Mouse (Mus musculus) adrenal gland, adult 2 months (tissue): ENCODE measurements around the gene Tcaim. TPM values are rescaled to one million over a fixed set of nuclear protein-coding genes. Genes with fewer than 3 reads are reported as not detected.
"Not testable (repeated sequence)": the region's sequence is repeated elsewhere in the genome, so short reads cannot be mapped to it uniquely, and the experiment has no call there.

Source experiments
- DNase-seq: peaks from one replicate; pipeline ENCODE4 v3.0.0; 2021
- long read RNA-seq: library from polyadenylated mRNA; stranded (forward); transcript quantifications from one replicate; pipeline ENCODE4 v2.0.0, GENCODE M21; 2021
- polyA plus RNA-seq: library from polyadenylated mRNA; depleted of rRNA; stranded (reverse); fragments of >200 nt; gene quantifications from 2 replicates; pipeline ENCODE4 v1.2.3, GENCODE M21; 2012; rRNA removed
- total RNA-seq, 2 experiments: library from RNA; stranded (reverse); gene quantifications; 2 replicates each; pipeline ENCODE4 v1.2.3; 2021

Tcaim gene
- total RNA-seq (10 to 100 TPM; 19.2 to 23.5 TPM), polyA plus RNA-seq (3.8 and 5.0 TPM in 2 replicates)
- long read RNA-seq, transcript Tcaim-201 (11 exons, 3,049 nt), result major isoform, 15 of 24 reads
- long read RNA-seq, partial matches to known transcripts, result 3 of 24 reads
- long read RNA-seq, other reads (novel, unspliced or antisense), result 4 of 24 reads

DNA sequence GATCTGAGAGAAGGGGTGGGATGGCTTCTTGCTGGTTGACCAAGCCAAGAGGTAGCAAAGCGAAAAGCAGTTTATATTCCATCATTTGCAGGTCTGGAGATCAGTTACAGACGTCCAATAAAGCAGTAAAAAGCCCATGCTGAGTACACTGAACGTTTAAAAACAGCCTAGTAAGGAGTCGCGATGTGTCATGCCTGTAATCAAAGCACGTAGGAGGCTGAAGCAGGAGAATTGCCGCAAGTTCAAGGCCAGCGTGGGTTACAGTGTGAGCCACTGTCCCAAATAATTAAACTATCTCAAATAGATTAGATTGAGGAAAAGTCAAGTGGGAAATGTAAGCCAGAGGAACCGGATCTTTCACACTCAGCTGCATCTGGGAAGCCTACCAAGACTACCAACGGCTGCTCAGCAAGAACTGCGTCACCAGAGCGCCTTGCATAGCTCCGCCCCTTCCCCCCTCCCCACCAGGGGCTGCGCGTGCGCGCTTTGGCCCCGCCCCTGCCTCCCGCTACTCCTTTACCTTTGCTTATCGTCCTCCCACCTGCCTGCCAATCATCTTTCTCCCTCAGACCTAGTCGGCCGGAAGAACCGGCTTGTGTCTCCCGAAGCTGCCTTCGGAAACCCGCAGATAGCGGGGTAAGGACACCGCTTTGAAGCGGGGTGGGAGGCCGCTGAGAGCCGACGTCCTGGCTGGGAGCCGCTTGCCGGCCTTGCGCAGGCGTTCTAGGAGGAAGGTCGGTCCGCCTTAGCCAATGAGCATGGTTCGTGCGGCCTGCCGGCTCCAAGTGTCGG is at the start of gene Tcaim:
Gene Tcaim, plus strand, starts transcription at position 487 of the 792 bp plus-strand sequence.
- DNase-seq, result peak; percentile 96

- DNase-seq, result no peak
These were observed 47.7 kb upstream of the Tcaim start for GRCm38 (mm10) chr9:122757614-122758013.

GRCm38 (mm10) chr9:122760111-122760510 is 45.2 kb upstream of the Tcaim start:
- no peak for DNase-seq

DNA sequence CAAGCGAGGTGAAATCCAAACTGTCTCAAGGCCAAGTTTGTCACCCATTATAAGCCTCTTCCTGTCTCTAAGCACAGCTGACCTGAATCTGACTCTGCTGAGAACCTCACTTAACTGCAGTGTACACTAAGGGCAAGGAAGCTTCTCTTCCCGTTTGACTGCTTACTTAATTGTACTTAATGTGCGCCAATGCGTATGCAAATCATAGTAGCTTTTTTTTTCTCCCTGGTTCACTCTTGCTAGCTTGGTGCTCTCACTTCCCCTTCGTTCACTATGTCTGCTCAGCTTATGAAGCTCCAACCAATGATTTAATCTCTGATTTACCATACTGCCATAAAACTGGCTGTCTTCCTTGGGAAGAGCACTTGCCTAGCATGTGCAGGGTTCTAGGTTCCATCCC is 20.1 kb upstream of the Tcaim start:
- DNase-seq, result no peak

DNA sequence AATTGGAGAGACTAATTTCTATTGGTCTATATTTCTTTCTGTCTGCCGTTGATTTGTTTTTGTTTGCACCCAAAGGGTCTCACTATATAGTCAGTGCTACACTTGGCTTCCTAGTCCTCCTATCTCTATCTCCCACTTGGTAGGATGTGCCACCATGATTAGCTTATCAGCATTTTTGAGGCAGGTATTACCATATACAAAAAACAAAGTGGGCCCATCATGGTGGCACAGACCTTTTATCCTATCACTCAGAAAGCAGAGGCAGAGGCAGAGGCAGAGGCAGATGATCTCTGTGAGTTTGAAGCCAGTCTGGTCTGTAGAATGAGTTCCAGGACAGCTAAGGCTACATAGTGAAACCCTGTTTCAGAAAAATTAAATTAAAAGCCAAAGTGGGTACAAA is 18.8 kb upstream of the Tcaim start:
- DNase-seq, result no peak

GRCm38 (mm10) chr9:122805845-122806341 is 554 bp downstream of the Tcaim start:
- no peak for DNase-seq

GRCm38 (mm10) chr9:122807186-122807585 is 1.8 kb downstream of the Tcaim start:
- DNase-seq, result no peak

DNA sequence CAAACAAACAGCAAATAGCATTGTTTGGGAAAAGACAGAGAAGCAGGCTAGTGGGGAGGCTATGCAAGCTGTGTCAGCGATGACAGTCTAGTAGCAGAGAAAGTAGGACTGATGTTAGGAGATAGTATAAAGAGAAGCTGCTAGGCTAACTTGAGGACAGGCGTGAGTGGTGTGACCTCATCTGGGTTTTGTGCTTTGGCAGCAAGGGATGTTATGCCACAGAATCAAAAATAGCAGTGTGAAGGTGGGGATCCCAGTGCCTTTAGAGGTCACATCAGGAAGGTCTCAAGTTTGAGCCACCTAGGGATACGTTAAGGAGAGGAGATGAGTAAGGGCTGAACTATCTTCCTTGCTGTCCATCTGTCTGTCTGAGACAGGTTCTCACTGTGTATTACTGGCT is 4.9 kb downstream of the Tcaim start:
- DNase-seq, result no peak

DNA sequence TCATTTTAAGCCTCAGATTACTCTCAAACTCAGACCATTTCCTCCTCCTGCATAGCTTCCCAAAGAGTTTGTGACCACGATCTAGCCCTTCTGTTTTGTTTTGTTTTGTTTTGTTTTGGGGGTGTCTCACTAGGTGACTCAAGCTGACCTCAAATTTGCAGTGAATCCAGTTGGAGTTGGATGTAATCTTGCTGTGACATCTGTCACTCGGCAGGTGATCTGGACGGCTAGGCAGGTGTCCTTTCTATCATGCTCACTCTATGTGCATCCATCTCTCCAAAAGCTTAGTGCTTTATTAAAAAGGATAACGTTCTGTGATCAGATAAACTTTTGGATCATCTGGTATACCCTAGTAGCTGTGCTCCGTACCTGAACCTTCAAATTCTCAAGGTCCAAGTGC is 7.0 kb downstream of the Tcaim start:
- no peak for DNase-seq

DNA sequence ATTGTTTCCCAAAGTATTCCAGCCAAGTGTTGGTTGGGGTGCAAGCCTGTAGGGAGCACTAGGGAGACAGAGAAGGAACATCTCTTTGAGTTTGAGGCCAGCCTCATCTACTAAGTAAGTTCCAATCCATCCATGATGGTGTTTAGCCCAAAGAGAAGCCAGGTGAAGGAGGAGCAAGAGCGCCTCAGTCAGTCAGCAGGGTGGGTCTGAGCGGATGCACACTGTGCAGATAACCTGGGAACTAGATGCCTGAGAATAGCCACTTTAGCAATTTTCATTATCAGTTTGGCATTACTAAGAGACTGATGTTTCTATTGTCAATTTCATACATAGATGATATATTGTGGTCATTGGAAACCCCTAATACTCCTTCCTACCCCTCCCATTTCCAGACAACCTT is 9.4 kb downstream of the Tcaim start:
- DNase-seq, result no peak

DNA sequence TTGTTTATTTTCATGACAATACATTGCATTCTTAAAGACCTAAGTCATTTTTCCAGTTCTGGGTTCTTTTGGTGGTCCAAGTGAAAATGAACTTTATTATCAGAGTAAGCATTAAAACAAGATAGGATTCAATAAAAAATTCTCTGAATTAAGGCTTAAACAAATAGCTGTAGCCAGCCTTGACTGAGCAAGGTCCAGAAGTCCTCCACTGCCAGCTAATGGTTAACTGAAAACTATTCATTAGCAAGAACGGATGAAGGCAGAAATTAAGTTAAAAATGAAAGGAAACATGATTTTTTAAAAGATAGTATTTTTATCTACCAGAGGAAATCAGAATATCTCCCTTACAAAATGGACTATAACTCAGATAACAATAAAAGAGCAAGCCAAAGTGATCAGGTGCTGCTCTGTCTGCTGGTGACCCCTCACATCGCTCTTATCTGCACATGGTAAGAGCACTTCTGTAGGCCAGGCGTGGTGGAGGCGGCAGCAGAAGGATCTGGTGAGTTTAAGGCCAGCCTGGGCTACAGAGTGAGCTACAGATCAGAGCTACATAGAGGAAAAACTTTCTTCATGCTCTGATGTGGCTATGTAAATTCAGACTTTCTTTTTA is 10.0 kb downstream of the Tcaim start:
- DNase-seq, result no peak

- no peak for DNase-seq
These were observed 18.2 kb downstream of the Tcaim start for GRCm38 (mm10) chr9:122823374-122824017.

DNA sequence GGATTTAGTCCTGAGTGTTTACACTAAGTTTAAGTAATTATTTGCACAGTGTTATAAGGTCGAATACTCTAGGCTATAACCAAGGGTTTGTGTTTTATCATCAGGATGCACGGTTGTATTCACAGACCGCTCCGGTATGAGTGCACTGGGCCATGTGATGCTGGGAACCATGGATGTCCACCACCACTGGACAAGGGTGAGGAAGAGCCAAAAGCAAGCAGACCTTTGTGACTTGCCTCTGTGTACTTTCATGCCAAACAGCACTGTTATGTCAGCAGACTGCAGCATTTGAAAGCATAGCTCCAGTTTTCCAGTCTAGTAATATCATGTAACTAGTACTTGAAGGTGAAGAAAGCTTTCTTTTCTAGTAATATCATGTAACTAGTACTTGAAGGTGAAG is 21.4 kb downstream of the Tcaim start:
- DNase-seq, result no peak

GRCm38 (mm10) chr9:122829826-122830380 is 24.6 kb downstream of the Tcaim start:
- DNase-seq, result peak; percentile 51

DNA sequence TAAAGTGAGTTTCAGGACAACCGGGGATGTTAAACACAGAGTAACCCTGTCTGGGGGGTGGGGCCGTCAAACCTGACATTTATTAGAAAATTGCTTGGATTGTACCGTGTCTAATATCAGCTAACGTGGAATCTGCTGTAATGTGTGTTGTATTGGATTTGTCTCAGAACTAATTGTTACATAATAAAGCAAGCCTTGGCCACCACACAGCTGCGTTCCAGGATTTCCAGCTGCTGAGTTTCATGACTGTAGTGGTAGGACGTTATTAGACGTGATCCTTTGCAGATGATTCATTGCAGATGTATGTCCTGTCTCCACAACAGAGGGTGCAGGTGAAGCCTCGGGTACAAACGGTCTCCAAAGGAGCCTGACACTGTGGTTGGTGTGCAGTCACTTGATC is 30.8 kb downstream of the Tcaim start:
- no peak for DNase-seq

DNA sequence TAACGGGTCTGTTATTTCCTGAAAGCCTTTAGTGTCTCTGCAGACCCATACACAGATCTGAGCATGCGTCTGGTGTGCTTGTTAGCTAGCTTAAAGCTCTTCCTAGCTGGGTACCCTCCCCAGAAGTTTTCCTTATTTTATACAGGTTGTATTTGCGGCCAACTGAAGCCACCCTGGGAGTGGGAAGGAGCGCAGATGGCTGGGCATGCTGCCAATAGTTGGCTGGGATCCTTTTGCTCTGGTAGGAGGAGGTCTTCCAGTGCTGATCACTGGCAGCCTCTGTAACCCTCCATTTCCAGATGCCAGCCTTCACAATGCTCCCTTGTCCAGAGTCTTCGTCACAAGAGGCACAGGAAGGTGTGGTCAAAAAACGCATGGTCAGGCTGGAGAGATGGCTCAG is 31.5 kb downstream of the Tcaim start:
- peak; percentile 51 for DNase-seq

GRCm38 (mm10) chr9:122837216-122837615 is 31.9 kb downstream of the Tcaim start:
- no peak for DNase-seq

DNA sequence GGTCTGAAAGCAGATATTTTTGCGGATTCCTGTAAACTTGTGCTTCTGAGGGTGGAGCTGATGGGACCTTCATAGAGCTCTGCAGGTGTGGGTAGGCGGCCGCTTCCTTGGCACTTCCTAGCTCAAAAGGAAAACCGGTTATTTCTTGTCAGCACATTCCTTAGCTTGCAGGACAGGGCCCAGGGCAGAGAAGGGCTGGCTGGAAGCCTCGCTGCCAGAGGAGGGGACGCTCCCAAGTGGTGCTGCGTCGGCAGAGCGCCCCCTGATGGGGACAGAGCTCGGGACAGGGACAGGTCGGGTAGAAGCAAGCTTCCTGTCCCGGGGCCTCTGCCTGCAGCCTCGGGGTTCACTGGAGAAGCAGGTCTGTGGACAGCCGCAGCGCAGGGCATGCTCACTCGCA is 32.3 kb downstream of the Tcaim start:
- DNase-seq, result peak; percentile 32

DNA sequence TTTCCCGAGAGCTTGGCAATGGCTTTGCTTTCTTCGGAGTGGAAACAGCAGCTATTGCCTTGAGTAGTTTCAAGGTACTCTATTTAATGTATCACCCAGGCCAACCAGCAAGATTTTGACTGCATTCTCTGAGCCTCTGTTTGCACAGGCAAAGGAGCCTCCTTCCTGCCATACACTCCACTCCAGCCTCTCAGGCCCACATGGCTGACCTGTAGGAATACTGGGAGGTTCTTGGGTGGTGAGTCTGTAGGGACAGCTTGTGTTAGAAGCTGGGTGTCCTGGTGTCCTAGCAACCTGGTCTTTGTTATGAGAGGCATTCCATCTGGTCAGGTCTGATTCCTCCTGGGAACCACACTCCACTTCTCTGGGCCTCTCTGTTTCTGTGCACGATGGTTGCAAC is 38.4 kb downstream of the Tcaim start, which contains the start of gene Gm35549:
Gene Gm35549, minus strand, starts transcription at position 276 of the 400 bp plus-strand sequence.
- no peak for DNase-seq

GRCm38 (mm10) chr9:122845621-122846020 is 40.3 kb downstream of the Tcaim start:
- no peak for DNase-seq

DNA sequence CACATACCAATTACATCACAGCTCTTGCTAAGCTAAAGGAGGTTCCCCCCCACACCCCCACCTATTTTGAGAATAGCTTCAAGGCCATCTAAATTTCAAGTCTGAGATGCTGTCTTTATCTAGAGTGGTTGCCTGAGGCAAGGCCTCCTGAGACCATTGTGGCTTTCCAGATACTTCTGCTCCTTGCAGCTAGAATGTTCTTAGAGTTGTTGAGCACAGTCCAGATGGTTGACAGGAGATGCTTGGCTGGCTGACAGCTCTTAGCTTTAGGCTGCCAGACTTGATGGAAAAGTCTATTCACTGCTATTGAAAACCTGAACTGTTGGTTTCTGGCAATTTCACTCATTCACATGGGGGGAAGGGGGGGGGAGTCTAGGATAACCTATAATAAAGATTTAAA is 40.8 kb downstream of the Tcaim start:
- DNase-seq, result no peak

DNA sequence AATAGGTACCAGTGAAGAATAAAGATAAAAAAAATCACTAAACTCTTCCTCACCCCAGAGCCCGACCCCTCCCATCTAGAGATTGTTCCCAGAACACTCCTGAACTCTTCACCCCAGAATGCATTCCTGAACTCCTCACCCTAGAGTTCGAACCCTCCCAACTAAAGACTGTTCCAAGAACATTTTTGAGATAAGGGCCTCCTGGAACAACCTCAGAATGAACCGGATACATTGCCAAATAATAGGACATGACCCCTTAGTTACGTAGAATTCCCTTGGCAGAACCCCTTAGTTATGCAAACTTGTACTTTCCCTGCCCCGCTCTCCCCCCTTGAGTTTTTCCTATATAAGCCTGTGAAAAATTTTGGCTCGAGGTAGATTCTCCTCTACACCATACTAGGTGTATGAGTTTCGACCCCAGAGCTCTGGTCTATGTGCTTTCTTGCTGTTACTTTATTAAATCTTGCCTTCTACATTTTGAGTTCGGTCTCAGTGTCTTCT is 42.5 kb downstream of the Tcaim start:
- not testable (repeated sequence) for DNase-seq
